Mouse (Mus musculus) G1E (cell line): ENCODE measurements around the gene Tuba1a.

Experiments
- CTCF ChIP-seq: IDR thresholded peaks from 2 replicates; pipeline ENCODE4 v1.5.1; 2012; ENCODE audit warnings: low read depth, low read length, inconsistent platforms, mixed read lengths
- GATA1 ChIP-seq: IDR thresholded peaks from 2 replicates; pipeline ENCODE4 v1.6.1; 2012; ENCODE audit warnings: borderline replicate concordance, low read length, inconsistent platforms, mixed read lengths
- POLR2AphosphoS5 ChIP-seq: IDR thresholded peaks from 2 replicates; pipeline ENCODE4 v1.6.1; 2012; ENCODE audit warnings: low read depth, low read length, inconsistent platforms; ENCODE audit not compliant: insufficient replicate concordance

GRCm38 (mm10) chr15:98930998-98931397 is 22.5 kb downstream of the Tuba1a start:
- TF ChIP-seq CTCF (no peak), GATA1 (no peak), POLR2AphosphoS5 (no peak)
